Mouse (Mus musculus) kidney, postnatal 0 days (tissue): ENCODE measurements around the gene Cox7c. TPM values are rescaled to one million over a fixed set of nuclear protein-coding genes. Genes with fewer than 3 reads are reported as not detected.
"Not testable (repeated sequence)": the region's sequence is repeated elsewhere in the genome, so short reads cannot be mapped to it uniquely, and the experiment has no call there.

Source experiments
- ATAC-seq: fragments of 200-750 bp; cut with Nextera tagmentation; replicated peaks from 2 replicates; pipeline ENCODE4 v1.8.0; 2017; ENCODE audit warnings: low read depth, moderate number of reproducible peaks, moderate TSS enrichment, moderate library complexity; ENCODE audit not compliant: low FRiP score
- DNase-seq: peaks from one replicate; pipeline ENCODE4 v3.0.0-alpha.2; 2016; ENCODE audit warnings: low spot score
- H3K27ac ChIP-seq: fragments of 300-500 bp; sonication (generic); 2 replicates; pipeline ENCODE4 v1.5.1; 2014; ENCODE audit warnings: mild to moderate bottlenecking
- H3K27me3 ChIP-seq: fragments of 300-500 bp; sonication (generic); 2 replicates; pipeline ENCODE4 v1.6.1; 2014; ENCODE audit warnings: low read length, mixed read lengths; ENCODE audit not compliant: insufficient read depth
- H3K36me3 ChIP-seq: fragments of 300-500 bp; sonication (generic); 2 replicates; pipeline ENCODE4 v1.6.1; 2014; ENCODE audit warnings: low read length, mixed read lengths; ENCODE audit not compliant: insufficient read depth
- H3K4me1 ChIP-seq: fragments of 300-500 bp; sonication (generic); replicated peaks from 2 replicates; pipeline ENCODE4 v1.6.1; 2014; ENCODE audit warnings: antibody characterized with exemption, low read length, mixed read lengths; ENCODE audit not compliant: insufficient read depth
- H3K4me2 ChIP-seq: fragments of 300-500 bp; sonication (generic); 2 replicates; pipeline ENCODE4 v1.6.1; 2014; ENCODE audit warnings: mild to moderate bottlenecking, low read length, moderate library complexity, mixed read lengths
- H3K4me3 ChIP-seq: fragments of 300-500 bp; sonication (generic); replicated peaks from 2 replicates; pipeline ENCODE4 v1.5.1; 2014; ENCODE audit warnings: low read depth, low read length
- H3K9ac ChIP-seq: fragments of 300-500 bp; sonication (generic); 2 replicates; pipeline ENCODE4 v1.6.1; 2014; ENCODE audit warnings: low read depth, low read length
- H3K9me3 ChIP-seq: fragments of 300-500 bp; sonication (generic); replicated peaks from 2 replicates; pipeline ENCODE4 v1.6.1; 2016; ENCODE audit warnings: low read length, inconsistent platforms, mixed read lengths
- CTCF ChIP-seq: IDR thresholded peaks from 2 replicates; pipeline ENCODE4 v1.5.1; 2016; ENCODE audit warnings: antibody characterized with exemption, low read depth, mild to moderate bottlenecking, moderate library complexity
- WGBS: fragments of 180-500 bp; shearing (Covaris S2); extraction: QIAGEN DNeasy Blood & Tissue Kit; methylation state at CpG from one replicate; pipeline ENCODE4 v1.1.7; 2014; 5-methylcytosine and 5-hydroxymethylcytosine counted together
- polyA plus RNA-seq: library from polyadenylated mRNA; unstranded; fragments of >200 nt; fragmentation: Nextera tagmentation; extraction: Ambion mirVana; gene quantifications from 2 replicates; pipeline ENCODE4 v1.2.1, GENCODE M21; 2015

Cox7c gene
- 1,373 and 1,532 TPM in 2 replicates for polyA plus RNA-seq

GRCm38 (mm10) chr13:86046254-86046951, at the start of gene Cox7c:
Gene Cox7c (minus strand): TSS chr13:86046904.
- H3K9ac ChIP-seq = peak within 1 kb of the TSS; percentile 85
- peak; percentile 98 for ATAC-seq
- WGBS = under 1% methylated on average over 51 of the region's 51 CpGs
- peak; percentile 98 for DNase-seq
- peak within 1 kb of the TSS; percentile 91 for H3K27ac ChIP-seq
- H3K36me3 ChIP-seq = peaks cover 3% of the 10 kb centered on the region; the same call in 1 of the 2 replicates
- no peaks in the 10 kb centered on the region for H3K9me3 ChIP-seq
- peak within 1 kb of the TSS; percentile 64 for H3K4me2 ChIP-seq
- no peaks in the 10 kb centered on the region for H3K4me1 ChIP-seq
- peak within 1 kb of the TSS; percentile 64 for H3K4me3 ChIP-seq
- H3K27me3 ChIP-seq = no peaks in the 10 kb centered on the region
- no peak for TF ChIP-seq CTCF

GRCm38 (mm10) chr13:86068011-86068724, 21.5 kb upstream of the Cox7c start:
- Histone ChIP-seq H3K4me2 (no peak overlapping the region), H3K9ac (no peak overlapping the region), H3K36me3 (no peaks in the 10 kb centered on the region), H3K4me3 (no peak overlapping the region), H3K4me1 (no peaks in the 10 kb centered on the region), H3K27me3 (no peaks in the 10 kb centered on the region), H3K27ac (no peak overlapping the region), H3K9me3 (no peaks in the 10 kb centered on the region)
- 32% methylated on average over 3 of the region's 3 CpGs for WGBS
- TF ChIP-seq CTCF = no peak
- no peak for ATAC-seq
- DNase-seq = peak; percentile 65

DNA sequence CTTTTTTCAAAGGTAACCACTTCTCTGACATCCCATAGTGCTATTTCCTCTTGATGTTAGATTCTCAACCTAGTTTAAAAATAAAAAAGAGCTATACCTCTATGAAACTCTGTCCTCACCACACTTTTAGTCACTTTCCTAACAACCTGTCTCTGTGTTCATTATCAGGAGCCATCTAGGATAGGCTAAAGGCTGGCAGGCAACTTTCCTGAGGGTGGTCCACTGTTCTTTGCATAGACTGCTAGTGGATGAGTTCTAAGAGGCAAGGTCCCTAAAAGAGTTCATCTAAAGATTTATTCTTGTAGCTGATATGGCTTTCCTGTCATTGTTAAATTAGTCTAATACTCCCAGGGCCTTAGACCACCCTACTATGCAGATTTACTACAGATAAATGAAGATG, 20.8 kb upstream of the Cox7c start:
- Histone ChIP-seq H3K27ac (no peak overlapping the region), H3K4me3 (no peak overlapping the region), H3K9me3 (no peaks in the 10 kb centered on the region), H3K36me3 (no peaks in the 10 kb centered on the region), H3K9ac (no peak overlapping the region), H3K27me3 (no peaks in the 10 kb centered on the region), H3K4me1 (no peaks in the 10 kb centered on the region), H3K4me2 (no peak overlapping the region)
- ATAC-seq (no peak), DNase-seq (no peak)
- no peak for TF ChIP-seq CTCF

- H3K27me3 ChIP-seq, H3K36me3 ChIP-seq, H3K9ac ChIP-seq, DNase-seq, H3K27ac ChIP-seq, H3K4me2 ChIP-seq, H3K4me3 ChIP-seq, H3K4me1 ChIP-seq, H3K9me3 ChIP-seq, ATAC-seq: not testable (repeated sequence)
- WGBS = 30% methylated on average over 8 of the region's 8 CpGs
Observed at GRCm38 (mm10) chr13:86054091-86054490, 7.4 kb upstream of the Cox7c start.

DNA sequence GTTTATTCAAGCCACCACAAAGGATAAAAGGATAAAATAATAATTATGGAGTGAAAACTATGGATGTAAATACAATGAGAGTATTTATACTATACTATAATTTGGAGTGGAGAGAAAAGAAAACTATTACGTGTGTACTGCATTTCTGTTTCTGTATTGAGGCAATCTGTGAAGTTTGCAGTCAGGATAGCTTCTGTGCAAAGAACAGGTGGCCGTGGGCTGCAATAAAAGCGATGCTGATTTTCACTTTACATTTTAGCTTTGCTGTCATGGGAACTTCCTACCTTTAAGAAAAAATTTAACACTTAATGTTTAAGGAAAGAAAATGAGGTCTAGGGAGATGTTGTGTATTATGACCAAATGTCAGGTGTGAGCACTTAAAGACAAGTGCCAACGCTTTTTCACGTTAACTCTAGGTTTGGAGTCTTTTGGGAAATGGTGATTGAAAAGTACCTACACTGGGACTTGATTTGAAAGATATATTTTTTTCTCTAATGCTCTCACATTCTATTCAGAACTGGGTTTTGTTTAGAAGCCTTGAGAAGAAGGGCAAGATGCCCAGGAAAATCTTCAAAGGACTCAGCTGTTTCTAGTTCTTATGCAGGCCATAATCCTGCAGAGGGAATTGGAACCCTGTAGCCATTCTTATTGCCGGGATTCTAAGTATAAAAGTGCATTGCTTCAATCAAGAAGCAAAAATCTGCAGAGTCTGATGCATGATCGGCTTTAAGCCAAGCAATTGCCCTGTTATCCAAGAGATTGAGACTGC, 41.6 kb downstream of the Cox7c start:
- H3K4me1 ChIP-seq = no peaks in the 10 kb centered on the region
- H3K27ac ChIP-seq = no peak overlapping the region
- no peak overlapping the region for H3K9ac ChIP-seq
- ATAC-seq (no peak), DNase-seq (no peak)
- TF ChIP-seq CTCF = no peak
- 88% methylated on average over 7 of the region's 7 CpGs for WGBS
- no peaks in the 10 kb centered on the region for H3K27me3 ChIP-seq
- no peaks in the 10 kb centered on the region for H3K36me3 ChIP-seq
- H3K4me2 ChIP-seq = no peak overlapping the region
- no peak overlapping the region for H3K4me3 ChIP-seq
- no peaks in the 10 kb centered on the region for H3K9me3 ChIP-seq
